Mouse (Mus musculus): ENCODE results near the gene Use1.

Use1 gene

DNA sequence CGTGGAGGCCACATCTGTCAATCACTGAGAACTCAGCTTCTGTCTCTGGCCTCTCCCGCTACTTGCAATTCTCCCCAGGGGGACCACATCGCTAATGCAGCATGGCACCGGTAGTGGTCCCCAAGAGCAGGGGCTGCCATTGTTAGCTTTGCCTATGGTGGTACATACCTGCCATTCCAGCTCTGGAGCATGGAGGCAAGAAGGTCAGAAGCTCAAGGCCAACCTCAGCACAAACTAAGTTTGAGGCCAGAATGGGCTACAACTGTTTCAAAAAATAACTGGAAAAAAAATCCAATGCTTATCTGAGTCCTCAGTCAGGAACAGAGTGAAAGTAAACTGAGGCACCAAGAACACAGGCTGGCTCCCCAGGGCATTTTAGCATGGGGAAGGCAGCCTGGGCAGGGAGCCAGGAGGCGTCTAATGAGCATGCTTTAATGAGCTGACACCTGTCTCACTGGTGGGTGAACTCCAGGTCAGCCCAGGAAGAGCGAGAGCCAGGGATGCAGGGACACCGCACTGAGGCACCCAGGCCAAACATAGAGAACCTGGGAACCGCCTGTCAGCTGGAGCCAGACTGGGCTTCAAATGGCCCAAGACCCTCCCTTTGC is 9.9 kb downstream of the Use1 start:
- no peak for DNase-seq (ENCODE audit: low spot score in 2 of 2)

DNA sequence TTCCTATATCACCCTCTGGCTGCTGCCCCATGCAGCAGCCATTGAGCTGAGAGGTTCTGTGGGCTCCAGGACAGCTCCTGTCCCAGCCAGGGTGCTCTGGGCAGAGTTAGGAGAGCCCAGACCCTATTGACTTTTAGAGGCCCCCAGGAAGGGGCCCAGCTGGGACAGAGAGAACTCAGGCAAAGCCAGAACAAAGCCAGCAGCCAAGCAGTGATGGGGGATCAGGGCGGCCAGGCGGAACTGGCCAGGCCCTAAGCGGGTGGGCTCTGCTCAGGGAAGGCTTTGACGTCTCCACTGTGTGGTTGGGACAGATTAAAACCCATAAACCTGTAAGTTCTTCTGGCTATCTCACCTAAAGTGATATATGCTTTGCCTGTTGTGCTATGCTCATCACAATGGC is 12.4 kb downstream of the Use1 start:
- no peak for DNase-seq (ENCODE audit: low spot score in 2 of 2)

DNA sequence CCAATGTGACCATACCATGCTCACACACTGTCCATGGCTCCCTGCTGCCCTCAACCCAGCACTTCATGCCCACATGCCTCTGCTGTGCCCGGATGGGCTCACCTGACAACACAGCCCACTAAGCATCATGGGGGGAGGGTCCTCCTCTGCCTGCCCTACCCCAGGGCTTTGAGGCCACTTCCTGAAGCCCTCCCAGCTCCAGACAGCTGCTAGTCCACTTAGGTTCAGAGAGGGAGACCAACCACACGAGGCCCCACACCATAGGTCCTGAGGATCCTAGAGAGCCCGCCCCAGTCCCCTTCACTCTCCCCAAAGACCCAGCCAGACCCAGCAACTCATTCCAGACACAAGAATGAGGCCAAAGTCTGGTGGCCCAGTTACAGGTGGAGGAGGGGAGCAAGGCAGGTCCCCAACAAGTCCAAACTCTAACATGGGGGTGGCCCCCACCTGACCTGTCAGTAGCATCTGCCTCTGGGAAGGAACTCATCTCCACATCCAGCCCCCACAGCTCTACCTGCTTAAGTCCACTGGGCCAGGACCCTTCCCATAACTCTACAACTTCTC is 12.9 kb downstream of the Use1 start:
- DNase-seq (ENCODE audit: low spot score in 2 of 2) = no peak

DNA sequence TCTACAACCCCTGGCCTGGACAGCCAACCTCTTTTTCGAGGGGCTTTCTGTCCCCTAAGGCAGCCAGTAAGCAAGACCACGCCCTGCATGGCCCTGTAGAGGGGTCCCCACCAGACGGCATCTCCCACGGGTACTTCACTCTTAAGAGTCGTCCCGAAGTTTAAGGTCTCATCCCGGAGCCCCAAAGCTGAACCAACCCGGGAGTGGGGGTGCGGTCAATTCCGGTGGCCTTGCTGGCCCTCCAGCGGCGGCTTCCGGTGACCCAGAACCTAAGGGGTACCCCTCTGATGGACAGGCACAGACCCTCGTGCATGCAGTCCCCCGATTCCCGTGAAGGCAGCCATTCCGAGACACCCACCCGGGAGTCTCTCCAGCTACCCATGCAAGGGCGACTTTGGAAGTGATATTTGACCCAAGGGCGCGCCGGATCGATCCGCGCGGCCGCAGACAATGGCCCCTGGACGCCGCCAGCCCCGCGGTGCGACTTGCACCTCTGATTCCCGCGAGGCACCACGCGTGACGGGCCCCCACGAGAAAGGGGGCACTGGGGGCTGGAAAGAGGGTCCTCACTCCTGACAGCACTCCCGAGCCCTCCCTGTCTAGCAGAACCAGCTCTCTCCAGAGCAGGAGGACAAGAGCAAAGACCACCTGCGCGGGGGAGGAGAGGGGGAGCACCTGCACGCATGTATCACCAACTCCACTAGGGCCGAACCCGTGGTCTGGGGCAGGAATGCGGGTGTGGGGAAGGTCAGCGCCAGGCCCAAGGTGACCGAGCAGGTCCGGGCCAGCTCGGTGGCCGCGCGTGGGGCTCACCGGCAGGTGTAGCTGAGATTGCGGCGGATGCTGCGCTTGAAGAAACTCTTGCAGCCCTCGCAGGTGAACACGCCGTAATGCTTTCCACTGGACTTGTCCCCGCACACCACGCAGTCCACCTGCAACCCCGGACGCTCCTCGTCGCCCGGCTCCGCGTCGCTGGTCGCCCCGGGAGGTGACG is 13.8 kb downstream of the Use1 start:
- DNase-seq (ENCODE audit: low spot score in 2 of 2) = peak in 1 of 2 experiments; percentile 29

DNA sequence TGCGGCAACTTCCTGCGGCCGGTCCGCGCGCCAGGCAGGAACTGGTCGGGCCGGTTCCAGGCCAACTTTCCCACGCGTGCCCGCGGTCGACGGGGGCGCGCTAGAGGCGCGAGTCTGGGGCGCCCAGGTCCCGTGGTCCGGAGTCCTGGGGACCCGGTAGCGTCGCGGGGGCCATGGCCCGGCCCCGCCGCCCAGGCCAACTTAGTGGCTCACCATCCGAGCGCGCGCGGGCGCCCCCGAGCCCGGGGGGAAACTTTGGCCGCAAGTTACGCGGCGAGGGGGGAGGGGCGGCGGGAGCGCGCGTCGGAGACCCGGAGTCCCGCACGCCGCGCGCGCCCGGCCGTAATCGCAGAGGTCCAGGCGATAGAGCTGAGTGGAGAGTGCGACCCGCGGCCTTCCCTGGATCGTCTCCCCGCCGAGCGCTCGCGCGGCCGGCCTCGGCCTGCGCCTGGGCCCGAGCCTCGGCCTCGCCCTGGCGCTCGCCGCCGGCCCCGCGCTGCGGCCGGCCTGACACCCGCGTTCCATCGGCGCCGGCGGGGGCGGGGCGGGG is 14.8 kb downstream of the Use1 start, which contains the start of gene Nr2f6:
Nr2f6 (minus strand) TSS at position 540 of the 550 bp plus-strand sequence.
- peak; percentile 42 to 54 for DNase-seq (ENCODE audit: low spot score in 2 of 2)

DNA sequence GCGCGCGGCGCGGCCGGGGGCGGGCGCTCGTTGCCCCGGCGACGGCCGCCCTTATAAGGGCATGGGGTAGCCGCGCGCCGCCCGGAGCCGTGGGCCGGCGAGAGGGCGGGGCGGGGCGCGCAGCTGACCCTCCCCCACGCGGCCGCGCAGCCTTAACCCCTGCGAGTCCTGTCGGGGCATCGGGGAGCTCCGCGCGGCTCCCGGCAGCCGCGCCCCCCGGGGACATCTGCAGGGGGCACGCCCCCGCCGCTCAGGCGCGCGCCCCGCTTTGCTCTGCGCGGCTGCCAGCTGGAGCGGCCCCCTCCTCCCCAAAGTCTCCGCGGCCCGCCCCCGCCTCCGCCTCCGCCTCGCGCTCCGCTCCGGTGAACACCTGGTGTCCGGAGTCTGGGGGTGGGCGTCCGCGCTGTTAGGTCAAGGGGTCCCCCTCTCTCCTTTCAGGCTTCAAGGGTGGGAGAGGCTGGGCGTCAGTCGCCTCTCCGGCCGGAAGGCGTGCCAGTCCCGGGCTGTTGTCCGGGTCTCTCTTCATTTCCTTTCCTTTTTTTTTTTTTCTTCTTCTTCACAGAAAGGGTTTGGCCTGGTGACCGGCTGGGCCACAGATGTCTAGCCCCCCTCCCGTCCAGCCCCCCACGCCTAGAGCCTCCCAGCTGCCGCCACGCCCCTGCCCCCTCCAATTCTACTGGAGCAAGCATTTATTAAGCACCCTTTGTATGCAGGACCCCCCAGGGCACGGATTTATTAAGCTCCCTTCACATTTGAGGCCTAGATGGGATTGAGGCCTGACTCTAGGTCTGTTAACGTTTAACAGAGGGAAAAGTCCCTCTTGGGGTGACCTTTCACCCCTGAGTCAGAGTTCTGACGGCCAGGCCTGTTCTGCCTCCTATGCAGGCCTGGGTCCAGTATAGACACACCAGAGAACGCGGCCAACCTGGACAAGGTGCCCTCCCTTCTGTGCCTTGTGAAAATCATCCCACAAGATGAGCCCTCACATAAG is 15.6 kb downstream of the Use1 start:
- peak in 1 of 2 experiments; percentile 73 for DNase-seq (ENCODE audit: low spot score in 2 of 2)

DNA sequence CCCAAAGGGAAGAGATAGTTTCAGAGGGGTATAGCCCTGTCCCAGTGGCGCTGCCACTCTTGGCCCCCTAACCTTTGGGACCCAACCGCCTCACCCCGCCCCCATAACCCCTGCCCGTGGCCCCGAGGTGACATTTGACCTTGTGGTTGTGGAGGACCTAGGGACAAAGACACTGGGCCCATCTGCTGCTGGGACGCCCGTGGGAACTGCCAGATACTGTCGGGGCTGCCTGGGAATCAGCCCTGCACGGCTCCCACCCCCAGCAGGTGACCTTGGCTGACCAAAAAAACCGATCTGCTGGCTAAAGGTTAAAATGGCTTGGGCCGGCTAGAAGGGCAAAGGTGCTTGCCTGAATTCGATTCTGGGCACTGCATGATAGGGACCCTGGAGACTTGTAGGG is 16.7 kb downstream of the Use1 start:
- no peak for DNase-seq (ENCODE audit: low spot score in 2 of 2)

DNA sequence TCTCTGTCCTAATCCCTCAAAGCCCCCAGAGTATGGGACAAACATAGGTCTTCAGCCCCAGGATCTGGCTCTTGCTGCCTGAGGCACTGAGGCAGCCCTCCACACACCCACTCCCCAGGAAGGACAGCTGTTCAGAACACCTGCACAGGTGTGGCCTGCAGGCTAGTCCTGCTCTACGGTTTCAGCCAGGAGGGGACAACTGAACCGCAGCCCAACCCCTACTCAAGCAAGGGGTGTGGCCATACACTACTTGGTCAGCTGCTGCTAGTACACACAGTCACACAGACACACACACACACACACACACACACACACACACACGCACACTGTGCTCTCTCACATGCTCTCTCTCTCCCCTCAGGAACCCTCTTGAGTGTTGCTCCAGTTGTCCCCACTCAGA is 17.2 kb downstream of the Use1 start:
- DNase-seq (ENCODE audit: low spot score in 2 of 2) = no peak

DNA sequence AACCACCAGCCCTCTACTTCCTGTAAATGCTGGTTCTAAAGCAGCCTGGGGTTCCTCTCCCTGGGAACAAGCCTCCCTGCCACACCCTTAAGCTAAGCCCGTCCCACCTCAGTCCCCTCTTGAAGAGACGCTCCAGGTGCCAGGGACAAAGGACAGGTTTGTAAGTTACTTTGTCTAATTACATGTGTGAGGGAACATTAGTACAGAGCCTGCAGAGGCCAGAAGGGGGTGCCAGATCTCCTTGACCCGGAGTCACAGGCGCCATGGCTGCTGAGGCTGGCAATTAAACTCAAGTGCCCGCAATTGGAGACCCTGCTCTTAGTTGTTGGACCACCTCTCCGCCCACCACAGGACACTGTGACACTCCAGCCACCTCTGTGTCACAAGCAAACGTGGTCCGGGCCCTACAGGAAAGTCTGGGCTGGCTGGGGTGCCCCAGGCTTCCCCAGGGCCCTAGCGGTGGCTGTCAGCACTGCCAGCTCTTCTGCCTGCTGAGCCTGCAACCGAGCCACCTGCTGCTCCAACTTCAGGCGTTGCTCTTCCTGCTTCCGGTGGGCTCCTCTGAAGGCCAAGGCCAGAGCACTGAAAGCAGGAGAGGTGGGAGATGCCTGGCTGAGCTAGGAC is 18.7 kb downstream of the Use1 start:
- peak in 1 of 2 experiments; percentile 35 for DNase-seq (ENCODE audit: low spot score in 2 of 2)

DNA sequence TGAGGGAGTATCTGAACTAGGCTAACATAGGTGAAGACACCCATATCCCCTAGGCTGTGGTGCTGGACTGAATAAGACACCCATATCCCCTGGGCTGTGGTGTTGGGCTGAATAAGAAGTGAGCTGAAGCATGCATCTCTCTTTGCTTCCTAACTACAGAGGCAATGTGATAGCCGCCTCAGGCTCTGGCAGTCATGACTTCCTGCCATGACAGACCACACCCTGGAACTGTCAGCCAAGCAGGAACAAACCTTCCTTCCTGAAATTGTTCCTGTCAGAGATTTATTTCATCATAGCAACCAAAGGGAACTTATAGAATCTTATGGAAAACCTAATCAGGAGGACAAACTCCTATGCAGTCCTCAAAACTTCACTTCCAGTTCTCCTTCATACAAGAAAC is 21.6 kb downstream of the Use1 start:
- DNase-seq (ENCODE audit: low spot score in 2 of 2) = no peak

DNA sequence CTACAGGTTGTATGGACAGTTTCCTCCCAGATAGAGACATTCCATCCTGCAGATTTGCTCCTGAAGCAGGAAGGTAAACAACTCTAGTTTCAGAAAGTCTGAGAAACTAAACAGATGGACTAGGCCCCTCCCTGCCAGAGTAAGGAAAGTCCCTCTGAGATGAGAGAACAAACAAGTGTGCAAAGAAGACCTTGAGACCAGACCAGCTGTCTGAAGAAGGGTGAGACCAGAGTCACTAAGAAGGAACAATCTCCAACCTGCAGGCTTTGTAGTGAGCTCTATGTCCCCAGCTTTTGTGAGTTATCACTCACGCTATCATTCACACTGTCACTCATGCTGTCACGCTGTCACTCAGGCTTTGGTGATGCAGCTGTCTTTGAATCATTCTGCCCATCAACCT is 25.0 kb downstream of the Use1 start:
- no peak for DNase-seq (ENCODE audit: low spot score in 2 of 2)

DNA sequence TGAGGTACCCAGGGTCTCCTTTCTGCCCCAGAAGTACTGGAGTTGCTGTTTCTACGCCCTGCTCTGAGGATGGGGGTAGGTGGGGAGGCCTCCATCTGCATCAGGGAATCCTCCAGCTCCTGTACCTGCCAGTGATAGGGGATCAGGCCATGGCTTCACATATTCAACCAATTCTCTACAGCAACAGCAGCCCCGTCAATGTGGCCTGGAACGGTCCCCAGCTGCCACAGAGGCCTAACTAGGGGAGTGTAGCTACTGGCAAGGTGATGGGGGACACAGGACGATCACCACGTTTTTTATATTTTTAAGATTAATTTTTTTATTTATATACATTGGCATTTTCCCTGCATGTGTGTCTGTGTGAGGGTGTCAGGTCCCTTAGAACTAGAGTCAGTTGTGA is 25.7 kb downstream of the Use1 start:
- no peak for DNase-seq (ENCODE audit: low spot score in 2 of 2)

DNA sequence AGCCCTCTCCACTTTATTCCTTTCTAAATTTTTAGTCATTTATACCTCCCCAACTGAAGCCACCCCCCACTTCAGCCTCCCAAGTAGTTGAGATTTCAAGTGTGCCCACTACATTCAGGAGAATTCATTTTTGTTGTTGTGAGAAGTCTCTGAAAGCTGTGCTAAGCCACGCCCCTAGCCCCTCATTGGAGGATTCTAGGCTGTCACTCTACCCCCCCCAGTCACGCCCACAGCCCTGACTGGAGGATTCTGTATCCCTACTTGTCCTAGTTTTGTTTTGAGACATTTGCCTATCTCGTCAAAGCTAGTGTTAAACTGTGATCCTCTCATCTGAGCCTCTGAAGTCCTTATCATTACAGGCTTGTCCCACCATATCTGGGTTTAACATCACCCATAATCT is 26.2 kb downstream of the Use1 start:
- DNase-seq (ENCODE audit: low spot score in 2 of 2) = peak in 1 of 2 experiments; percentile 62

DNA sequence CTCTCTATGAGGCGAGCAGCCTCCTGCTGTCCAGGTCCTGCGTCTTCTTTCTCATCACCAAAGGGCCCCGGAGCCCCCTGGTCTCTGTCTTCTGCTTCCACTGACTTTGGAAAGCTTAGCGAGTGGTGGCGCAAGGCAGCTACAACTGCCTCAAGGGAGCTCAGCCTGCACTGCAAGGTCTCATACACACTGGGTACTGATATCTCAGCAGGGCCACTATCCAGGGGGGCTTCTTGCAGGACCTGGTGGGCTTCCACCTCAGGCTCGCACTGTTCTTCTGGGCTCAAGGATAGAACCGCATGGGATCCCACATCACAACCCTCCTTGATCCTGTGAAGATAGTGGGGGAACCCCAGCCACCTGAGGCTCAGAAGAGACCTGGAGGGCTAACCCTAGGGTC is 27.8 kb downstream of the Use1 start:
- no peak for DNase-seq (ENCODE audit: low spot score in 2 of 2)

DNA sequence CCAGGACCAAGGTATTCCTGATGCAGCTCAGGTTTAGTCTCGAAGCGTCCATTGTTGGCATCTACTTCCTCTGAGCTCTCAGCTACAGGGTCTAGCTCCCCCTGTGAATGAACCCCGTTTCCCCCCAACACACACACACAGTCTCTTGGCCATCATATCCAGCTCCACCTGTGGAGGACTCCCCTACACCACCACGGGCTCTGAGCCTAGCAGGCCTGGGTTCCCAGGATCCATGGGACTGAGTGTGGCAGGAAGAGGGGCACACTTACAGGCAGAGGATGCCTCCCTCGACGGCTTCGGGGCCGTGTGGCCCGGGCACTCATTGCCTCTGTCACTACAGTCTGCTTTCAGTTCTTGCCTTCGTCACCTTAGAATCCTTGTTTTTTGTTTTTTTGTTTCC is 28.4 kb downstream of the Use1 start:
- DNase-seq (ENCODE audit: low spot score in 2 of 2) = no peak

DNA sequence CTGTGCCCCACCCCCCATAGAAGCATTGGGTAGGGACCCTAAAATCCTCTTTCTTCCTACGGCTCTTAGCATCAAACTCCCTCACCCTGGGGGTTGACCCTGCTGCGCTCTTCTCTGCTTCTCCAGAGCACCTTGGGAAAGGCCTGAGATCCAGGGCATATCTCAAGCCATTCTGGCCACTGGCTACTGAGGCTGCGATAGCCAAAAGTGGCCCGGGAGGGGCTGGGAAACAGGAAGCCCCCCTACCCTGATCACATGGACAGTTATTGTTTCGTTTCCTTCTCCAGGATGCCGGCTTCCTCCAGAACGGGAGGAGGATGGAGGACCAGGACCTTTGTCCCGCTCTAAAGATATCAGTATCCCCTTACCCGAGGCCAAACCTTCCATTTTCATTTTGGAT is 29.0 kb downstream of the Use1 start, which contains the start of gene Ushbp1:
Ushbp1 (minus strand) TSS at position 174 of the 400 bp plus-strand sequence.
- DNase-seq (ENCODE audit: low spot score in 2 of 2) = peak in 1 of 2 experiments; percentile 13

DNA sequence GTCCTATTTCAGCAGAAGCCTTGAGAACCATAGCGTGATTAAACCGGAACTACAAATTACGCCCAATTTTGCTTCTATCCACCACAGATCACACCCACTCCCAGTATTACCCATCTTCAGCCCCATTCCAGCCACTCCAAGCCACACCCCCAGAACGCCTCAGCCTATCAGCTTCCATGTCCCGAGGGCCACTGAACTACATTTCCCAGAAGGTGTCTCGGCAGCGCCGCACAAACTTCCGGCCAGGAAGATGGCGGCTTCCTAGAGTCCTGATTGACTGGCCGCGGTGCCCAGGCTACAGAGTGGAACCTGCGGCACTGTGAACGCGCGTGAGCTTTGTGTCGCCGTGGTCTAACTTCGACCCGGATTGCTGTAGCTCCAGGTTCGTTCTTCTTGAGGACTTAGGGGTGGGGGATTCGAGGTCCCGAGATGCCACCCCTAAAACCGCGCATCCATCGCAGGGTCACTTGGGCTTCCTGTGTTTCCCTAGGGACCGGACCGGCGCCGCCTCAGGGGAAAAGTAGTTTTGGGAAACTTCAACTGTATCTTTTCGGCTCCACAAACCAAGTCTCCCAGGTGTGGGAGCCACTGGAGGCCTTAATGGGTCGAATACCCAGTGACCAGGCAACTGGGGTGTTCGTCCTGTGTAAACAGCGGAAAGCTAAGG is 30.1 kb downstream of the Use1 start, which contains the start of gene Babam1:
Babam1 (plus strand) TSS at position 223 of the 667 bp plus-strand sequence.
- DNase-seq (ENCODE audit: low spot score in 2 of 2) = peak; percentile 79 to 93

DNA sequence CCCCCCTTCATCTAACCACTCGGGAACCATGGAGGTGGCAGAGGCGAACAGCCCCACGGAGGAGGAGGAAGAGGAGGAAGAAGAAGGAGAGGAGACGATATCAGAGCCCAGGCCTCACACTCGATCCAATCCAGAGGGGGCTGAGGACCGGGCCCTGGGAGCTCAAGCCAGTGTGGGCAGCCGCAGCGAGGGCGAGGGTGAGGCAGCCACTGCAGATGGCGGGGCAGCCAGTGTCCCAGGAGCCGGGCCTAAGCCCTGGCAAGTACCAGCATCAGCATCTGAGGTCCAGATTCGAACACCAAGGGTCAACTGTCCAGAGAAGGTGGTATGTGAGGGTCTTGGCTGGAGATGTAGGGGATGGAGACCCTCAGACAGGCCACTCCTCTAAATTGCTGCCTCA is 31.1 kb downstream of the Use1 start:
- peak in 1 of 2 experiments; percentile 20 for DNase-seq (ENCODE audit: low spot score in 2 of 2)

DNA sequence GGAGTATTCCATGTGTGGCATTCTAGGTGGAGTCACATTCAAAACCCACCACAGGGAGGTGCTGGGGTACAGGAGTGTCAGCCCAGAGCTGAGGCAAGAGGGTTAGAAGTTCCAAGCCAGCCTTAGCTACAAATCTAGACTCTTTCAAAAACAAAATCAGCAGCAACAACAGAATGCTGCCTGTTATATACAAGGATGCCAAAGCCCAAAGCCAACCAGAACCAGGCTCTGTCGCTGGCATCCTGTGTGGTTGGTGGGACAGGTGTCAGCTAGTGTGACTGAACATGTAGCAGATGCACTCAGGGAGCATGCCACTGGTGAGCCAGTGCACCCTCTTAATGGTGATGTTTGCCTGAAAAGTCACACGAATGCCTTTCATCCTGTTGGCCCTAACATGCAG is 34.2 kb downstream of the Use1 start:
- no peak for DNase-seq (ENCODE audit: low spot score in 2 of 2)

DNA sequence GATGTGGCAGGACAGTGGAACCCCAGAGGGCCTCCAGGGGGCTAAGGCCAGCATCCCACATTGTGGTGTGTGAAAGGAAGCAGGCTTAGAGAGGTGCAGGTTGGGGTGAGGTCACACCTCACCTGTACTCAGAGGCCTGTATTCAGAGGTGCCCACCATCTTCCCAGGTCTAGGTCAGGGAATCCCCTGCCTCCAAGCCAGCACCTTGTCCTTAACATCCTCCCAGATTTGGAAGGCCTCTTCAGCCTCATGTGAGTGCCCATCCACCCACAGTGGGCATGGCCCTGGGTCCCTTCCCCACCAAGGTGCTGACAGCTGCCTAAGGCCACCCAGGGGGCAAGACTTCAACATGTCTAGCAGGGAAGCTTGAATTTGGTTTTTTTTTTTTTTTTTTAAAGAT is 34.8 kb downstream of the Use1 start:
- peak in 1 of 2 experiments; percentile 10 for DNase-seq (ENCODE audit: low spot score in 2 of 2)

Measured in spleen, postnatal 10 days (tissue).